Mouse (Mus musculus) intestine, embryonic 16.5 days (tissue): ENCODE measurements around the gene Rab31. TPM values are rescaled to one million over a fixed set of nuclear protein-coding genes. Genes with fewer than 3 reads are reported as not detected.

Source experiments
- ATAC-seq: fragments of 200-750 bp; cut with Nextera tagmentation; 2 replicates; pipeline ENCODE4 v1.8.0; 2017; ENCODE audit warnings: moderate TSS enrichment, moderate library complexity
- H3K27ac ChIP-seq: fragments of 300-500 bp; sonication (generic); 2 replicates; pipeline ENCODE4 v1.5.1; 2014; ENCODE audit warnings: mild to moderate bottlenecking, low read length
- H3K27me3 ChIP-seq: fragments of 300-500 bp; sonication (generic); replicated peaks from 2 replicates; pipeline ENCODE4 v1.6.1; 2014; ENCODE audit warnings: low read length, control low read depth, mixed read lengths; ENCODE audit not compliant: control insufficient read depth, insufficient read depth
- H3K36me3 ChIP-seq: fragments of 300-500 bp; sonication (generic); 2 replicates; pipeline ENCODE4 v1.6.1; 2014; ENCODE audit warnings: low read length, control low read depth; ENCODE audit not compliant: control insufficient read depth, insufficient read depth
- H3K4me1 ChIP-seq: fragments of 300-500 bp; sonication (generic); 2 replicates; pipeline ENCODE4 v1.6.1; 2014; ENCODE audit warnings: low read length, control low read depth, mixed read lengths; ENCODE audit not compliant: control insufficient read depth, insufficient read depth
- H3K4me2 ChIP-seq: fragments of 300-500 bp; sonication (generic); 2 replicates; pipeline ENCODE4 v1.6.1; 2014; ENCODE audit warnings: low read depth, low read length, control low read depth
- H3K4me3 ChIP-seq: fragments of 300-500 bp; sonication (generic); 2 replicates; pipeline ENCODE4 v1.5.1; 2014; ENCODE audit warnings: mild to moderate bottlenecking, low read length
- H3K9ac ChIP-seq: fragments of 300-500 bp; sonication (generic); 2 replicates; pipeline ENCODE4 v1.6.1; 2014; ENCODE audit warnings: low read depth, low read length
- H3K9me3 ChIP-seq: fragments of 300-500 bp; sonication (generic); 2 replicates; pipeline ENCODE4 v1.6.1; 2016; ENCODE audit warnings: low read length, control low read depth; ENCODE audit not compliant: control insufficient read depth
- WGBS: fragments of 180-500 bp; shearing (Covaris S2); extraction: QIAGEN DNeasy Blood & Tissue Kit; methylation state at CpG from one replicate; pipeline ENCODE4 v1.1.7; 2014; 5-methylcytosine and 5-hydroxymethylcytosine counted together
- polyA plus RNA-seq: library from polyadenylated mRNA; unstranded; fragments of >200 nt; fragmentation: Nextera tagmentation; extraction: Ambion mirVana; gene quantifications from 2 replicates; pipeline ENCODE4 v1.2.1, GENCODE M21; 2015

Rab31 gene
- polyA plus RNA-seq, 1 experiment from 2014 or later: 26.8 TPM

DNA sequence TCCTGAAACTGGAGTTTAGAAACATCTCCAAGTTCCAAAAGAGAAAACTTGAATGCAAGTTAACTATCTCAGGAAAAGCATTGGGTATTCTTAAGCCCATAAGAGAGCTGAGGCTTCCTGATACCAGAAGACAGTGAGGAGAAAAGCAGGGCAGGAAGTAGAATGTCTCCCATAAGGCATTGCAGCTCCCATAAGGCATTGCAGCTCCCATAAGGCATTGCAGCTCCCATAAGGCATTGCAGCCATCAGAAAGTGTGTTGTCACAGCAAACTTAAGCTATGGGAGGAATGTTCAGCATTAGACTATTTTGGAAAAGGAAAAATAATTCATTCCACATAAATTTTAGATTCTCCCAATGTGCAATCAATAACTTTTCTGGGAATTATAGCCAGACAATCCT is 51.2 kb downstream of the Rab31 start:
- H3K4me1 ChIP-seq: 0 out of 2 replicates have a peak, but pooled peaks cover 6% of the 10 kb centered on the region
- H3K4me2 ChIP-seq: no peak overlapping the region
- H3K36me3 ChIP-seq: no peaks in the 10 kb centered on the region; the same call in 1 of the 2 replicates
- no peak overlapping the region for H3K4me3 ChIP-seq
- no peaks in the 10 kb centered on the region for H3K27me3 ChIP-seq
- H3K9me3 ChIP-seq: no peaks in the 10 kb centered on the region
- H3K27ac ChIP-seq: no peak overlapping the region
- H3K9ac ChIP-seq: no peak overlapping the region
- ATAC-seq: no peak

GRCm38 (mm10) chr17:65719826-65720225 is 52.7 kb downstream of the Rab31 start:
- H3K27ac ChIP-seq: no peak overlapping the region
- 97% methylated on average over 5 of the region's 5 CpGs for WGBS
- no peaks in the 10 kb centered on the region for H3K9me3 ChIP-seq
- no peaks in the 10 kb centered on the region; the same call in 1 of the 2 replicates for H3K36me3 ChIP-seq
- H3K4me2 ChIP-seq: no peak overlapping the region
- 0 out of 2 replicates have a peak, but pooled peaks cover 6% of the 10 kb centered on the region for H3K4me1 ChIP-seq
- no peak for ATAC-seq
- no peaks in the 10 kb centered on the region for H3K27me3 ChIP-seq
- H3K9ac ChIP-seq: no peak overlapping the region
- no peak overlapping the region for H3K4me3 ChIP-seq

GRCm38 (mm10) chr17:65718578-65718977 is 54.0 kb downstream of the Rab31 start:
- Histone ChIP-seq H3K4me3 (no peak overlapping the region), H3K27ac (no peak overlapping the region), H3K4me2 (no peak overlapping the region), H3K27me3 (no peaks in the 10 kb centered on the region), H3K9me3 (no peaks in the 10 kb centered on the region), H3K9ac (no peak overlapping the region), H3K4me1 (no peaks in the 10 kb centered on the region), H3K36me3 (no peaks in the 10 kb centered on the region; the same call in 1 of the 2 replicates)
- no peak for ATAC-seq
- WGBS: 86% methylated on average over 2 of the region's 2 CpGs

DNA sequence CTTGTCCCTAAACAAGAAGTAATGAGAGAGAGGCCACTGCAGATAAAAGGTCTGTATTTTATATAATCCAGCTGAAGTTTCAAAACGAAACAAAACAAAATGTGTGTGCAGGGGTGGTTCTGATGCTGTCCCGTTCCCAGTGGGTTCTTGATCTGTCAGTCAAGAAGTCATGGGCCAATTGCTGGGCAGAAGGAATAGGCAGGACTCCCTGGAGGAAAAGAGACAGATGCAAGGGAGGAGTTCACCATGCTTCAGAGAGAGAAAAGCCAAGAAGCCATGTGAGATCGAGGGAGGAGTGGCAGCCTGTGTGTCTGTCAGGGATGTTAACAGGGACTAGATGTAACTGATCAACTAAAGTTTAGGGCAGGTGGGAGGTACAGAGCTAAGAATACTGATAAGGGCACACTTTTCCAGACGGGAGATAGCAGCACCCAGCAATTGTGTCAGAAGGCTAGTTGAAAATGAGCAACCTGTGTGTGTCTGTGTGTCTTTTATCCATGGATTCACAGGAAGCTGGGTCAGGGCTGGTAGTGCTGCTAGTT is 54.8 kb downstream of the Rab31 start:
- H3K27ac ChIP-seq: no peak overlapping the region
- no peaks in the 10 kb centered on the region; the same call in 1 of the 2 replicates for H3K36me3 ChIP-seq
- no peak overlapping the region for H3K4me3 ChIP-seq
- no peaks in the 10 kb centered on the region for H3K9me3 ChIP-seq
- ATAC-seq: peak; percentile 73
- H3K4me2 ChIP-seq: no peak overlapping the region
- WGBS: 72% methylated on average over 4 of the region's 4 CpGs
- H3K27me3 ChIP-seq: no peaks in the 10 kb centered on the region
- no peak overlapping the region for H3K9ac ChIP-seq
- no peaks in the 10 kb centered on the region for H3K4me1 ChIP-seq

- ATAC-seq: no peak
- H3K27ac ChIP-seq: no peak overlapping the region
- WGBS: 73% methylated on average over 8 of the region's 8 CpGs
Measured at GRCm38 (mm10) chr17:65714060-65714459, 58.5 kb downstream of the Rab31 start.

DNA sequence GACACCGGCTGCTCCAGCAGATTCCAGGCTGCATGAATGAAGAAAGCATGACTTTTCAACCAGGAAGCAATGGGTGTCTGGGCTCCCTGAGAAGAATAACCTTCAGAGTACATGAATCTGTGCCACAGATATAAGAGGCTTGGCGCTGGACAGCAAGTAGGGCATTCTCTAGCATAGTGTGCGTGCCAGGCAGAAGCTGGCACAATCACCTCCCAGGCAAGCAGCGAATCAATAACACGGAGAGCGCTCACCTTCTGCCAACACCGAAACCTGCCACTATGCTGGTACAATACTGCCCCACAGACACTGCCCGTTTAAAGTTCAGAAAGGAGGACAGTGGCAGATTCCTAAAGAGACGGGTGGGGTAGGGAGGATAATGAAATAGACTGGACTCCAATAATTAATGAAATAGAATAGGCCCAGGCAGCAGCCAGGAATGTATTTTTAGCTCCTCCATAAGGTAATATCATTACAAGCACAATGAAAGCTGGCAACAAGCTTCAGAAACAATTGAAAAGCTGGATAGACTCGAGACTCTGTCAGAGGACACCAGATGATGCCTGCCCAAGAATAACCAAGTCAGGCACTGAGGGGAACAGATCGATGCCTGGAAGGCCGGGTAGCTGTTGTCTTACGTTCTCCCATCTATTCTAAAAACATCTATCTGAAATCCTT is 59.6 kb downstream of the Rab31 start:
- Histone ChIP-seq H3K27me3 (no peaks in the 10 kb centered on the region), H3K9me3 (0 out of 2 replicates have a peak, but pooled peaks cover 4% of the 10 kb centered on the region), H3K4me1 (no peaks in the 10 kb centered on the region), H3K9ac (no peak overlapping the region), H3K4me3 (no peak overlapping the region), H3K4me2 (no peak overlapping the region), H3K27ac (no peak overlapping the region), H3K36me3 (no peaks in the 10 kb centered on the region)
- no peak for ATAC-seq
- 94% methylated on average over 13 of the region's 13 CpGs for WGBS

More at GRCm38 (mm10) chr17:65714060-65714459, 58.5 kb downstream of the Rab31 start:
- H3K4me3 ChIP-seq: no peak overlapping the region
- no peaks in the 10 kb centered on the region for H3K36me3 ChIP-seq
- 0 out of 2 replicates have a peak, but pooled peaks cover 4% of the 10 kb centered on the region for H3K9me3 ChIP-seq
- no peak overlapping the region for H3K9ac ChIP-seq
- H3K4me1 ChIP-seq: no peaks in the 10 kb centered on the region
- H3K27me3 ChIP-seq: no peaks in the 10 kb centered on the region
- H3K4me2 ChIP-seq: no peak overlapping the region

GRCm38 (mm10) chr17:65711779-65712178 is 60.8 kb downstream of the Rab31 start:
- H3K9me3 ChIP-seq: 0 out of 2 replicates have a peak, but pooled peaks cover 4% of the 10 kb centered on the region
- no peaks in the 10 kb centered on the region for H3K27me3 ChIP-seq
- H3K36me3 ChIP-seq: no peaks in the 10 kb centered on the region
- 97% methylated on average over 5 of the region's 5 CpGs for whole genome bisulfite sequencing
- H3K4me2 ChIP-seq: no peak overlapping the region
- no peak overlapping the region for H3K9ac ChIP-seq
- no peak for ATAC-seq
- no peaks in the 10 kb centered on the region for H3K4me1 ChIP-seq
- H3K27ac ChIP-seq: no peak overlapping the region
- H3K4me3 ChIP-seq: no peak overlapping the region

DNA sequence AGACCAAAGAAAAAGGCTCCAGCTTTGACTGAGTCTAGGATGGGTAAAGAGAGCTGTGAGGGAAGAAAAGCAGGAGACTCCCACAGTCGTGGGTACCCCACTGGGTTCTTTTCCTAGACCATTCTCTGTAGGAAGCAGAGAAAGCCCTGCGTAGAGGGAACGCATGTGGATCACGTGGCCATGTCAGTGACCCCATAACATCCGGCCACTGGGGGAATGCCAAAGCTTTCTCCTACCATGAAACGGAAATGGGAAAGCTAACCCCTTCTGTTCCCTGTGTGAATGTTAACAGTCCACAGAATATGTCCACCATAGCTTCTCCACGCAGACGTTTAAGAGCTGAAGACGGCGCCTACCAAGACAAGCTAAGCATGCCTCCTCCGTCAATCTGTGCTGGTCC is 62.0 kb downstream of the Rab31 start:
- Histone ChIP-seq H3K4me1 (no peaks in the 10 kb centered on the region), H3K27me3 (no peaks in the 10 kb centered on the region), H3K9ac (no peak overlapping the region), H3K36me3 (no peaks in the 10 kb centered on the region), H3K4me2 (no peak overlapping the region), H3K27ac (no peak overlapping the region), H3K9me3 (0 out of 2 replicates have a peak, but pooled peaks cover 4% of the 10 kb centered on the region), H3K4me3 (no peak overlapping the region)
- WGBS: 94% methylated on average over 11 of the region's 11 CpGs
- no peak for ATAC-seq

DNA sequence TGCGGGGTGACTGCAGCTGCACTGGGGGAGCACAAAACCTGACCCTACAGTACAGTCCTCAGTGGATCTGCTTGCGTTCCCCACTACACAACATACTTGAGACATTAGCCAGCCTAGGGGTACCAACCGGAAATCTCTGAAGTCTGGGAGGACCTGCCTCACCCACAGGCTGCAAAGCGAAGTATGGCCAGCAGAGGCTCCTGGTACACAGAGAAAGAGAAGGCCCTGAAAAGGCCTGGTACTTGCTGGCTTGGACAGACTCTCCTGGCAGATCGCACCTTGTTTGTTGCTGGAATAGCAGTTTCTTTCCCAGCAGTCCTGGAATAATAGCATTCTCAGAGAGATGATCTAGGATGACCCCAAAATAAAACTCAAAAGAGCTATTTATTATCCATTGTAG is 66.3 kb downstream of the Rab31 start:
- no peak overlapping the region for H3K4me2 ChIP-seq
- no peak overlapping the region for H3K4me3 ChIP-seq
- H3K9ac ChIP-seq: no peak overlapping the region
- peaks cover 7% of the 10 kb centered on the region for H3K4me1 ChIP-seq
- no peaks in the 10 kb centered on the region for H3K9me3 ChIP-seq
- no peak overlapping the region for H3K27ac ChIP-seq
- 71% methylated on average over 5 of the region's 5 CpGs for WGBS
- H3K27me3 ChIP-seq: no peaks in the 10 kb centered on the region
- H3K36me3 ChIP-seq: no peaks in the 10 kb centered on the region
- ATAC-seq: no peak; the same call in 1 of the 2 replicates
